Mouse (Mus musculus): ENCODE results near the gene Tipin.

Tipin gene

GRCm38 (mm10) chr9:64343656-64344055 lies 62.3 kb downstream of the Tipin start:
- no peak for DNase-seq (ENCODE audit: low spot score in 2 of 2)

- DNase-seq (ENCODE audit: low spot score in 2 of 2) = no peak
Observed at GRCm38 (mm10) chr9:64345931-64346330, 64.5 kb downstream of the Tipin start.

GRCm38 (mm10) chr9:64347377-64347776 lies 66.0 kb downstream of the Tipin start:
- DNase-seq (ENCODE audit: low spot score in 2 of 2) = no peak

GRCm38 (mm10) chr9:64349490-64349889 lies 68.1 kb downstream of the Tipin start:
- DNase-seq (ENCODE audit: low spot score in 2 of 2) = no peak

- no peak for DNase-seq (ENCODE audit: low spot score in 2 of 2)
Observed at GRCm38 (mm10) chr9:64351191-64351590, 69.8 kb downstream of the Tipin start.
